Mouse (Mus musculus): ENCODE results near the gene Lgals7. TPM values are rescaled to one million over a fixed set of nuclear protein-coding genes. Genes with fewer than 3 reads are reported as not detected.
"Not testable (repeated sequence)": the region's sequence is repeated elsewhere in the genome, so short reads cannot be mapped to it uniquely, and the experiment has no call there.

The Lgals7 gene
- polyA plus RNA-seq, 1 experiment from 2014 or later, result 0.74 TPM

DNA sequence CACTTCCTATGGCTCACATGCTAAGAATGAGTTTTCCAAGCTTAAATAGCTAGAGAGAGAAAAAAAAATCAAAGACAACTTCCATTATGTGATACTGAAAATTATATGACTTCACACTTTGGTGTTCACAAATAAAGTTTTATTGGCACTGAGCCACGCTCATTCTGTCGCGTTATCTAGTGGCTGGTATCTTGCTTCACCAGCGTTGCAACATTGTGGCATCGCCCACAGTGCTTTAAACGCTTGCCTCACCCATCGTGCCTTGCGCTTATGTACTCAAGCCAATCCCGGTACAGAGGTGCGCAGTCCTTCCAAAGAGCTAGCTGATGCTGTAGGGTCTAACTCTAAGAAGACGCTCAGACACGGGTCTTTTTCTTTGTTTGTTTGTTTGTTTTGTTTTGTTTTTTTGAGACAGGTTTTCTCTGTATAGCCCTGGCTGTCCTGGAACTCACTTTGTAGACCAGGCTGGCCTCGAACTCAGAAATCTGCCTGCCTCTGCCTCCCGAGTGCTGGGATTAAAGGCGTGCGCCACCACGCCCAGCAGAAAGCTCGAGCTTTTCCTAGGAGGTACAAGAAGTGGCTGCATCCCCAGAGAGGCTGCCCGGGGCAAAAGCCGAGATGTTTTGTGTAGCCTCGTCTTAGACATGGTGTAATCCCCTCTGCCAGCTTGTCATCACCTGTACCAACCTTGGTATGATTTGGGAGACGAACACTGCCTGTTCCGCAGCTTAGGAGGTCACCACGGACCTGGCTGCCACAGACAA is 7.4 kb downstream of the Lgals7 start:
- no peaks in the 10 kb centered on the region for H3K27me3 ChIP-seq
- no peak for TF ChIP-seq CTCF (IDR thresholded peaks at IDR 0.05)
- ChIA-PET CTCF (interaction anchor here (1.7 kb wide), 1 partner anchor 91 kb away, joined by 3 read pairs; no protein-coding TSS in a partner anchor), POLR2A (no interaction called here)
- in situ Hi-C loops (cut with MboI; ENCODE audit: low pct_unique_long_range_greater_than_20kb), result no loop called here
- no peak for ATAC-seq
- DNase-seq (ENCODE audit: low read depth, low spot score), result no peak

DNA sequence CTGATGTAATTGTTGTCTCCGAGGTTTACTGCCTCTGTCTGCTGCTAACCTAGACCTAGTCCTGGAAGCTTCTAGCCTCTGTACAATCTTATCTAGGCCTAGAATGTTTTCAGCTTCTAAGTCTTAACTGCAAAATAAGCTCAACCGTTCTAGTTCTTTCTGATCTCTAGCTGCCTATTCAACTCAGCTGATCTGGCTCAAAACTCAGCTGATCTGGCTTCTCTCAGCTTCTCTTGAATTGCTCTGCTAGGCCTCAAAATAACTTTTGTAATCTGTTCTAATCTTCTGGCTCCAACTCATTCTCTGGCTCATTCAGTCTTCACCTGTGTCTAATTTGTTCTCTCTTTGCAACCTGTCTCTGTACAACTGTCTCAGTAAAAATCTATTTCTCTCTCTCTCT is 10.9 kb downstream of the Lgals7 start:
- no peak for TF ChIP-seq CTCF (IDR thresholded peaks at IDR 0.05)
- no peak for ATAC-seq
- H3K27me3 ChIP-seq, result no peaks in the 10 kb centered on the region
- ChIA-PET POLR2A (interaction anchor here (0.5 kb wide), 1 partner anchor 161 kb away, joined by 4 read pairs; no protein-coding TSS in a partner anchor), CTCF (interaction anchor here (0.7 kb wide), 1 partner anchor 42 kb away, joined by 3 read pairs; no protein-coding TSS in a partner anchor)
- in situ Hi-C loops (cut with MboI; ENCODE audit: low pct_unique_long_range_greater_than_20kb), result no loop called here
- no peak for DNase-seq (ENCODE audit: low read depth, low spot score)

DNA sequence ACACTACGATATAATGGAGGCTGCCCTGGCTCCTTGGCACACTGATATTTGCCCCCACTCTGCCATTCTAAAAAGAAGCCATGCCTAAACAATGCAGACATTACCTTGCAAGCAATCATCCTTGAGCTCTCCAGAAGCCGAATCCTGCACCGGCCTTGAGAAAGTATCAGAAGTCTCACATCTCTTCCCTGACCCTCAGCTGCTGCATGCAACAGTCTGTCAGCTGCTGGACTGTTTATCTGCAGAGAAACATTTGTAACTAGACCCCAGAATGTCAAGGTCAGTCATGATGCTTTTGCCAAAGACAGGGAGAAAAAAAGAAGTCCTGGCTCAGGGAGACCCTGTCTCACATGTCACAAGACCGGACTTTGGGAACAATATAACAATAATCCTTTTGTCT is 12.4 kb downstream of the Lgals7 start:
- H3K27me3 ChIP-seq, result no peaks in the 10 kb centered on the region
- TF ChIP-seq CTCF (IDR thresholded peaks at IDR 0.05), result no peak
- ChIA-PET CTCF (no interaction called here), POLR2A (no interaction called here)
- in situ Hi-C loops (cut with MboI; ENCODE audit: low pct_unique_long_range_greater_than_20kb), result no loop called here
- ATAC-seq, result no peak
- DNase-seq (ENCODE audit: low read depth, low spot score), result no peak

DNA sequence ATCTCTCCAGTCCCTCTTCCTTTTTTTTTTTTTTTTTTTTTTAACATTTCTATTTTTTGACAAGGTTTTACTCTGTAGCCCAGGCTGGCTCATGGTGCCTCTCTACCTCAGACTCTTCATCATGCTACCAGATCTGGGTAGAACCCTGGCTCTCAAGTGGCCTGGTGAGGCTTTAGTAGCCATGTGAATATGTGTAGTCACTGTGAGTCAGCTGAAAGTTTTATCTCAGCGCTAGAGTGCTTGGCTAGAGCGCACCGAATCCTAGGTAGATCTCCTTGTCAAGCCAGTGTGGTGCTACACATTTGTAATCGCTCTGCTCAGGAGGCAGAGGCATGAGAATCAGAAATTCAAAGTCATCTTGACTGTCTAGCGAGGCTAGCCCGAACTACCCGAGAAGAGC is 13.5 kb downstream of the Lgals7 start:
- H3K27me3 ChIP-seq, result no peaks in the 10 kb centered on the region
- TF ChIP-seq CTCF (IDR thresholded peaks at IDR 0.05), result no peak
- POLR2A ChIA-PET, result no interaction called here
- in situ Hi-C loops (cut with MboI; ENCODE audit: low pct_unique_long_range_greater_than_20kb), result no loop called here
- ATAC-seq (no peak), DNase-seq (ENCODE audit: low read depth, low spot score) (no peak)
- CTCF ChIA-PET, result interaction anchor here (0.6 kb wide), 1 partner anchor 81 kb away, joined by 3 read pairs; no protein-coding TSS in a partner anchor

DNA sequence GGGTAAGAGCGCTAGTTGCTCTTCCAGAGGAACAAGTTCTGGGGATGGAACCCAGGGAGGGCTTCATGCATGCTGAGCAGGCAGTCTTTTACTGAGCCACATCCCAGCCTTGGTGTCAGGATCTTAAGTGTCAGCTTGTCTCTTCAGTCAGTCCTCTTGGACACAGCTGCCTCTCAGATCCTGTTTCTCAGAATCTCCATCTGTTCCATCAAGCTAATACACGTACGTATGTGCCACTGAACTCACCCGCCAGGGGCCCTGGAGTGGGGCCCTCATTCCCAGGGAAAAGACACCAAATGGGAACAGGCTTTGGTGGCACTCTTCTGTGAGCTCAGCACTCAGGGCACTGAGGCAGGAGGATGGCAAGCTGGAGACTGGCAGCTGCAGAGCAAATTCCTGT is 14.2 kb downstream of the Lgals7 start:
- in situ Hi-C loops (cut with MboI; ENCODE audit: low pct_unique_long_range_greater_than_20kb), result no loop called here

DNA sequence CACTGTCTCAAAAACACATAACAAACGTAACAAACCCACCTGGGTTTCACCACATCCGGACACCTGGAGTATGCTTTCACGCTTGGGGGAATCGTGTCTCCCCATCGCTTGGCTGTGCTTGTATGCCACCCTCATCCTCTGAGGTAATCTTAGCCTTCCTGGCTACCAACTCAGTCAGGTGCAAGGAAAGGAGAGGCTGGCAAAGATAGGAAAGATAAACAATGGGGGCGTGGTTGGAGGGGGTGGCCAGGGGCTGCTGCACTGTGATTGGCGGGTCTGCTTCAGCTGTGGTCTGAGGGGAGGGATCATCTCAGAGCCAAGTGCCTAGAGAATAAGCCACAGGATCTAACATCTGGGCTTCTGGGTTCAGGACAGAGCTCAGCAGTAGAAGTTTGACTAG is 16.0 kb downstream of the Lgals7 start:
- no peak for TF ChIP-seq CTCF (IDR thresholded peaks at IDR 0.05)
- ATAC-seq (no peak), DNase-seq (ENCODE audit: low read depth, low spot score) (no peak)
- CTCF ChIA-PET, result no interaction called here
- no peaks in the 10 kb centered on the region for H3K27me3 ChIP-seq
- POLR2A ChIA-PET, result interaction anchor here (0.6 kb wide), 1 partner anchor 92 kb away, joined by 5 read pairs; no protein-coding TSS in a partner anchor
- in situ Hi-C loops (cut with MboI; ENCODE audit: low pct_unique_long_range_greater_than_20kb), result no loop called here

More for the DNA sequence above, 14.2 kb downstream of the Lgals7 start:
- ATAC-seq (no peak), DNase-seq (ENCODE audit: low read depth, low spot score) (no peak)
- TF ChIP-seq CTCF (IDR thresholded peaks at IDR 0.05), result no peak
- CTCF ChIA-PET, result interaction anchor here (0.6 to 1.2 kb wide), 3 partner anchors 11 to 82 kb away, joined by 3 read pairs; no protein-coding TSS in a partner anchor
- no peaks in the 10 kb centered on the region for H3K27me3 ChIP-seq
- POLR2A ChIA-PET, result no interaction called here

DNA sequence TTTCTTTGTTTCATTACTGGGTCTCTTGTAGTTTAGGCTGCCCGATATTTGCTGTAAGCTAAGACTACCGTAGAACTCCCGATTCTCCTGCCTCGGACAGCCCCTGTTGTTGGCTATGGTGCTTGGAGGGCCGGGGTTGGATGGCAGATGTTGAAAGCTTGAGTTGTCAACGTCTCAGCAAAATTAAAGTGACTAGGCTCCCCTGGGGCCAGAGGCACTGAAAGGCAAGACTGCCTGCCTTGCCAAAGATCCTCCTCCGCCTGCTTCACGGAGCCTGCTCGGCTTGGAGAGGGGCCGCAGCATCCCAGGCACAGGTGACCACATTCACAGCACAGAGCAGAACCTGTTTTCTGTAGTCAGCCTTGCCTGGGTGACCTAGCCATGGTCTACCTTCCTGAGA is 16.9 kb downstream of the Lgals7 start:
- in situ Hi-C loops (cut with MboI; ENCODE audit: low pct_unique_long_range_greater_than_20kb), result no loop called here
- H3K27me3 ChIP-seq, result no peaks in the 10 kb centered on the region
- ChIA-PET POLR2A (no interaction called here), CTCF (interaction anchor here (1.2 to 1.4 kb wide), 2 partner anchors 8 to 20 kb away, joined by 4 read pairs; no protein-coding TSS in a partner anchor)
- TF ChIP-seq CTCF (IDR thresholded peaks at IDR 0.05), result no peak
- ATAC-seq (no peak), DNase-seq (ENCODE audit: low read depth, low spot score) (no peak)

DNA sequence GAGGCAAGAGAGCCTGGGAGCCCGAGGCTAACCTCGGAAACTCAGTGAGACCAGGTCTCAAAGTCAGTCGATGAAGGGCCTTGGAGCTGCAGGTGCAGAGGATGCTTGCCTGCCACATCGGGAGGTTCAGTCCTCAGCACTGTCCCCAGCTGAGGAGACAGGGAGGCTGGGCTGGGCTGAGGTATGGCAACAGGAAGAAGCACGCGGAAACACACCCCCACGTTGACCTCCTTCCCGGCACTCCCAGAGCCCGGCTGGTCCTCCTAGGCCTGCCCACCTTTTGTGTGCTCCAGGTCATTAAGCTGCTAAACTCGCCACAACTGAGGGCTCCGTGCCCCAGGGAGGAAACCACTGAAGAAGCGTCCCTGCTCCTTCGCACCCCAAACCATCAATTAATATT is 17.5 kb downstream of the Lgals7 start, which contains the start of gene Capn12:
TSS of gene Capn12 (plus strand) at position 224 of the 400 bp plus-strand sequence.
- ChIA-PET POLR2A (interaction anchor here (0.7 kb wide), 1 partner anchor 9 kb away, joined by 3 read pairs; no protein-coding TSS in a partner anchor), CTCF (interaction anchor here (1.2 to 1.4 kb wide), 2 partner anchors 9 to 19 kb away, joined by 4 read pairs; no protein-coding TSS in a partner anchor)
- in situ Hi-C loops (cut with MboI; ENCODE audit: low pct_unique_long_range_greater_than_20kb), result no loop called here
- TF ChIP-seq CTCF (IDR thresholded peaks at IDR 0.05), result no peak
- no peaks in the 10 kb centered on the region for H3K27me3 ChIP-seq
- no peak for DNase-seq (ENCODE audit: low read depth, low spot score)
- ATAC-seq, result no peak

DNA sequence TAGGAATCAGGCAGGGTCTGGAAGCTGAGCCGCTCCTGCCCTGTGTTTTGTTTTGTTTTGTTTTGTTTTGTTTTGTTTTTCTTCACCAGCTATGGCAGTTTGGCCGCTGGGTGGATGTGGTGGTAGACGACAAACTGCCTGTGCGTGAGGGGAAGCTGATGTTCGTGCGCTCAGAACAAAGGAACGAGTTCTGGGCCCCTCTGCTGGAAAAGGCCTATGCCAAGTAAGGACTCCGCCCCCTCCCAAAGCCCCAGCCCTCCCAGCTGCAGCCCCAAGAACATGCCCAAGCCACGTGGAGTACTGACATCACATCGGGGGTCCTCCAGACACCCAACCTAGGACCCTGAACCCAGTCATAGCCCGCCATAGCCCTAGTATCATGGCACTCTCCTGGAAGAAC is 19.4 kb downstream of the Lgals7 start:
- CTCF ChIA-PET, result interaction anchor here (1.4 kb wide), 1 partner anchor 17 kb away, joined by 3 read pairs; no protein-coding TSS in a partner anchor
- POLR2A ChIA-PET, result no interaction called here
- ATAC-seq, result no peak
- in situ Hi-C loops (cut with MboI; ENCODE audit: low pct_unique_long_range_greater_than_20kb), result no loop called here
- no peak for DNase-seq (ENCODE audit: low read depth, low spot score)
- H3K27me3 ChIP-seq, result no peaks in the 10 kb centered on the region
- no peak for TF ChIP-seq CTCF (IDR thresholded peaks at IDR 0.05)

DNA sequence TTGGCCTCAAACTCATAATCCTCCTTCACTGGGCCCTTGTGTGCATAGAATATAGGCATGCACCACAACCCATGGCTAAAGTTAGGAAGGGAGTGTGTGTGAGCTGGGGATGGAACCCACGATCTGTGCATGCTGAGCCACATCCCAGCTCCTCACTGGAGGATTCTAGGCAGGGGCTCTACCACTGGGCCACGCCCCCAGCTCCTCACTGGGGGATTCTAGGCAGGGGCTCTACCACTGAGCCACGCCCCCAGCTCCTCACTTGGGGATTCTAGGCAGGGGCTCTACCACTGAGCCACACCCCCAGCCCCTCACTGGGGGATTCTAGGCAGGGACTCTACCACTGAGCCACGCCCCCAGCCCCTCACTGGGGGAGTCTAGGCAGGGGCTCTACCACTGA is 20.1 kb downstream of the Lgals7 start:
- POLR2A ChIA-PET, result interaction anchor here (0.5 kb wide), 1 partner anchor 14 kb away, joined by 3 read pairs; no protein-coding TSS in a partner anchor
- in situ Hi-C loops (cut with MboI; ENCODE audit: low pct_unique_long_range_greater_than_20kb), result not testable (repeated sequence)

DNA sequence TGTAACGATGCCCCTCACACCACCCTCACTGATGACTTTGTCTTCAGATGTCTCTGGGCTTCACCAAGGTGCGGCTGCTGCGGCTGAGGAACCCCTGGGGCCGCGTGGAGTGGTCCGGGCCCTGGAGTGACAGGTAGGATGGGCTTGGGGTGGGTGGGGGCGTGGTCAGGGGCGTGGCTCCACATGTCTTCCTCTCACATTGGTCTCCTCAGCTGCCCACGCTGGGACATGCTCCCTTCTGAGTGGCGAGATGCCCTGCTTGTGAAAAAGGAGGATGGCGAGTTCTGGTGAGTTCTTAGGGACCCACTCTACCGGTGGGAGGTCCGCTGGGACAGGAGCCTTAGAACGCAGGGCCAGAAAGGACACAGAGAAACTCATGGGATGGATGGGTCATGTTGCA is 22.8 kb downstream of the Lgals7 start:
- no peak for ATAC-seq
- H3K27me3 ChIP-seq, result no peaks in the 10 kb centered on the region
- in situ Hi-C loops (cut with MboI; ENCODE audit: low pct_unique_long_range_greater_than_20kb), result no loop called here
- no peak for DNase-seq (ENCODE audit: low read depth, low spot score)
- POLR2A ChIA-PET, result no interaction called here
- no peak for TF ChIP-seq CTCF (IDR thresholded peaks at IDR 0.05)
- CTCF ChIA-PET, result no interaction called here

More for the DNA sequence above, 20.1 kb downstream of the Lgals7 start:
- DNase-seq (ENCODE audit: low read depth, low spot score); ATAC-seq; H3K27me3 ChIP-seq: not testable (repeated sequence)
- CTCF ChIA-PET, result interaction anchor here (1.4 kb wide), 1 partner anchor 16 kb away, joined by 3 read pairs; no protein-coding TSS in a partner anchor
